Mouse (Mus musculus) left cerebral cortex, postnatal 25 days (tissue): ENCODE results near the gene Aoc2. TPM values are rescaled to one million over a fixed set of nuclear protein-coding genes. Genes with fewer than 3 reads are reported as not detected.
A peak's percentile ranks its signal among the peaks of the same experiment; 100 is the strongest.

Experiments
- DNase-seq, 2 experiments: peaks; one replicate each; pipeline ENCODE4 v3.0.0; 2022; ENCODE audit warnings: low spot score in 2 of 2, mixed read lengths in 1 of 2
- intact Hi-C: fragments of 180-260 bp; cut with DNase I; formaldehyde crosslinking; loops from one replicate; pipeline ENCODE4 v1.15.1; 2025
- total RNA-seq, 2 experiments: library from RNA; stranded (reverse); gene quantifications; 2 replicates each; pipeline ENCODE4 v1.2.3; 2021

The Aoc2 gene
- total RNA-seq = 1 to 10 TPM; 4.8 to 7.4 TPM

GRCm38 (mm10) chr11:101324763-101325162 is at the start of gene Aoc2:
Gene Aoc2, plus strand, starts transcription at chr11:101325063.
- no peak for DNase-seq
- intact Hi-C loops = no loop called here

- intact Hi-C loops = no loop called here
- no peak for DNase-seq
Measured at GRCm38 (mm10) chr11:101275309-101275708, 49.6 kb upstream of the Aoc2 start.

- no peak for DNase-seq
- intact Hi-C loops = no loop called here
Measured at GRCm38 (mm10) chr11:101276319-101277070, 48.4 kb upstream of the Aoc2 start.

GRCm38 (mm10) chr11:101277381-101278222 is 47.3 kb upstream of the Aoc2 start:
- intact Hi-C loops = loop anchor here (2.0 kb wide), 1 partner anchor 19 kb away; no protein-coding TSS in a partner anchor
- DNase-seq = peak in 1 of 2 experiments; percentile 66

- DNase-seq = peak; percentile 85 to 93
- intact Hi-C loops = loop anchor here (2.0 kb wide), 1 partner anchor 20 kb away; no protein-coding TSS in a partner anchor
Measured at GRCm38 (mm10) chr11:101278223-101279192, 46.4 kb upstream of the Aoc2 start, which contains the start of the genes Cntd1 and Coa3. Gene Cntd1, plus strand, starts transcription at chr11:101279012. Gene Coa3, minus strand, starts transcription at chr11:101279114.

- intact Hi-C loops = loop anchor here (2.0 kb wide), 1 partner anchor 20 kb away; no protein-coding TSS in a partner anchor
- DNase-seq = no peak
Measured at GRCm38 (mm10) chr11:101279193-101279569, 45.7 kb upstream of the Aoc2 start.

GRCm38 (mm10) chr11:101280837-101281236 is 44.0 kb upstream of the Aoc2 start:
- intact Hi-C loops = no loop called here
- no peak for DNase-seq

- DNase-seq = no peak
- intact Hi-C loops = no loop called here
Measured at GRCm38 (mm10) chr11:101282896-101283295, 42.0 kb upstream of the Aoc2 start.

GRCm38 (mm10) chr11:101283805-101284204 is 41.1 kb upstream of the Aoc2 start:
- DNase-seq = no peak
- intact Hi-C loops = no loop called here

- intact Hi-C loops = no loop called here
- DNase-seq = peak in 1 of 2 experiments; percentile 32
Measured at GRCm38 (mm10) chr11:101287306-101287705, 37.6 kb upstream of the Aoc2 start.

- intact Hi-C loops = no loop called here
- no peak for DNase-seq
Measured at GRCm38 (mm10) chr11:101291231-101291630, 33.6 kb upstream of the Aoc2 start.

GRCm38 (mm10) chr11:101295191-101295590 is 29.7 kb upstream of the Aoc2 start:
- DNase-seq = no peak
- intact Hi-C loops = no loop called here

GRCm38 (mm10) chr11:101300881-101301280 is 24.0 kb upstream of the Aoc2 start:
- no peak for DNase-seq
- intact Hi-C loops = no loop called here

GRCm38 (mm10) chr11:101301299-101302003 is 23.4 kb upstream of the Aoc2 start:
- DNase-seq = no peak
- intact Hi-C loops = loop anchor here (2.0 kb wide), 1 partner anchor 89 kb away; no protein-coding TSS in a partner anchor

GRCm38 (mm10) chr11:101302004-101302798 is 22.7 kb upstream of the Aoc2 start, which contains the start of gene Becn1:
Gene Becn1, minus strand, starts transcription at chr11:101302286.
- intact Hi-C loops = loop anchor here (2.0 kb wide), 1 partner anchor 89 kb away; no protein-coding TSS in a partner anchor
- DNase-seq = peak; percentile 97

GRCm38 (mm10) chr11:101307744-101308143 is 17.1 kb upstream of the Aoc2 start:
- intact Hi-C loops = no loop called here
- DNase-seq = no peak

GRCm38 (mm10) chr11:101311083-101311482 is 13.8 kb upstream of the Aoc2 start:
- no peak for DNase-seq
- intact Hi-C loops = no loop called here

GRCm38 (mm10) chr11:101312150-101312549 is 12.7 kb upstream of the Aoc2 start:
- intact Hi-C loops = no loop called here

More at GRCm38 (mm10) chr11:101312150-101312549, 12.7 kb upstream of the Aoc2 start:
- no peak for DNase-seq
